Mouse (Mus musculus) midbrain, embryonic 10.5 days (tissue): ENCODE measurements at regions not wholly inside any gene's neighbourhood (a gene's known extent, or its start where the extent isn't known, plus 50 kb on each side); places are given as distances from the start of the nearest gene placed in this dataset.

Source experiments
- DNase-seq: peaks from one replicate; pipeline ENCODE4 v3.0.0-alpha.2; 2017; ENCODE audit warnings: low spot score
- H3K27ac ChIP-seq: fragments of 300-500 bp; sonication (generic); replicated peaks from 2 replicates; pipeline ENCODE4 v1.5.1; 2016; ENCODE audit warnings: mild to moderate bottlenecking
- H3K27me3 ChIP-seq: fragments of 300-500 bp; sonication (generic); 2 replicates; pipeline ENCODE4 v1.6.1; 2016; ENCODE audit warnings: low read depth, mild to moderate bottlenecking; ENCODE audit not compliant: poor library complexity, severe bottlenecking
- H3K36me3 ChIP-seq: fragments of 300-500 bp; sonication (generic); 2 replicates; pipeline ENCODE4 v1.6.1; 2016; ENCODE audit warnings: mild to moderate bottlenecking, moderate library complexity
- H3K4me1 ChIP-seq: fragments of 300-500 bp; sonication (generic); 2 replicates; pipeline ENCODE4 v1.6.1; 2016
- H3K4me3 ChIP-seq: fragments of 300-500 bp; sonication (generic); 2 replicates; pipeline ENCODE4 v1.5.1; 2016; ENCODE audit warnings: mild to moderate bottlenecking, moderate library complexity
- H3K9me3 ChIP-seq: fragments of 300-500 bp; sonication (generic); replicated peaks from 2 replicates; pipeline ENCODE4 v1.6.1; 2016; ENCODE audit warnings: mild to moderate bottlenecking
- WGBS: fragments of 180-500 bp; shearing (Covaris S2); methylation state at CpG from one replicate; pipeline ENCODE4 v1.1.7; 2016; 5-methylcytosine and 5-hydroxymethylcytosine counted together

DNA sequence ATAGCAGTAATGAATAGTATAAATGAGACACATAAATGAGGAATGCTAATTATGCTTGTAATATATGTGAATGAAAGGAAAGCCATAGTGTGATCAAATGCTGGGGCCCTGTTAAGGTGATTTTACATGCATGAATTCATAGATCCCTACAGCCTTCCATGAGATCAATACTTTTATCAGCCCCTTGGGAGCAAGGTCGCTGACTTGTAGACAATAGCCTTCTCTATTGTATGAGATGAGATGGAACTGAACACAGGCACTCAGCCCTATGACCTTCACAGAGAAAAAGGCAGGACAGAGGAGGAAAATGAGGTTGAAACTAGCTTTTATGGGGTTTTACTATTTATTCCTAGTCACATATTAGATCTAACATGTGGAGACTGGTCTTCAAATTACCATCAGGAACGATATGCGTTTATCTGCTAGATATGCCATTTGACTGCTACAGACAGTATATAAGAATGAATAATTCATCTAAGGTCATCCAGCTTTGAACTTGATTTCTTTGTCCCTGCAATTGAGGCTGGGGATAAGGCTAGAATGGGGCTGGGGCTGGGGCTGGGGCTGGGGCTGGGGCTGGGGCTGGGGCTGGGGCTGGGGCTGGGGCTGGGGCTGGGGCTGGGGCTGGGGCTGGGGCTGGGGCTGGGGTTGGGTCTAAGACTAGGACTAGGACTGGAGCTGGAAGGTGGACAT is 1390.0 kb upstream of the Lrrc6 start:
- H3K27ac ChIP-seq = no peak overlapping the region
- WGBS = 77% methylated on average over 3 of the region's 3 CpGs

DNA sequence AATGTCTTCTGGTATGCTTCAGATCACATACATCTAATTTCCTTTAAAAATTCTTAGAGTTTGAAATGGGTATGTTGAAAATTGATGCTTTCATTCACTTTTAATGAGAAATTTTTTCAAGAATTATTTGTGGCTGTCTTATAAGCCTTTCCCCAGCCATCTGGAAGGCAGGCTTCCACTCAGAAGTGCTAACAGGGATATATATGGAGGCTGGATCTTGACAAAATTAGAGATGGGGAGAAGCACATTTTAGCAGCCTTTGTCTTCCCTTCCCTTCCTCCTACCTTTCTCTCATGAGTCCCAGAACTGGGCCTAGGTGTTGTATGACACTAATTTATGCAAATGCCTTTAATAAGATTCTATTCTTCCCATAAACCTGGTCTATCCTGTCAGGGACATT is 1387.8 kb upstream of the Lrrc6 start:
- Histone ChIP-seq H3K4me1 (peaks cover 23% of the 10 kb centered on the region), H3K9me3 (no peaks in the 10 kb centered on the region), H3K27ac (no peak overlapping the region), H3K27me3 (no peaks in the 10 kb centered on the region), H3K4me3 (no peak overlapping the region), H3K36me3 (no peaks in the 10 kb centered on the region)
- DNase-seq = no peak

More for the DNA sequence above, 1390.0 kb upstream of the Lrrc6 start:
- no peaks in the 10 kb centered on the region for H3K27me3 ChIP-seq
- no peaks in the 10 kb centered on the region for H3K36me3 ChIP-seq
- H3K4me3 ChIP-seq = no peak overlapping the region
- DNase-seq = peak; percentile 12
- H3K9me3 ChIP-seq = no peaks in the 10 kb centered on the region
- peaks cover 23% of the 10 kb centered on the region for H3K4me1 ChIP-seq

DNA sequence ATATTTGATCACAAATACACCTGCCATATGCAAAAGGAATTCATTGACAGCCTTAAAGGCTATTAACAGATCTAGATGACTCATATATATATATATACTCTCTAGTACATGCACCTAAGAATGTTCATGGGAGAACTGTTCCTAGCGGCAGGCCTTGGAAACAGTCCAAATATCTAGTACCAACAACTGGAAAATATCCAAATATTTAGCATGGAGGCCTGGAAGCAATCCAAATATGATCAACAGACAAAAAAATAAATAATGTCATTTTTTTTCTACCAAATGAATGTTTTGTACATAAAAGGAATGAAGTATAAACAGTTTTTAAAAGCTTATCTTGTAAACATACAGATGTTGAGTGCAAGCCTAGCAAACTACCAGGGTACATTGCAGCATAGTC is 1354.6 kb upstream of the Lrrc6 start:
- 96% methylated on average over 1 of the region's 1 CpGs for WGBS
- H3K36me3 ChIP-seq = no peaks in the 10 kb centered on the region
- no peaks in the 10 kb centered on the region for H3K9me3 ChIP-seq
- H3K4me1 ChIP-seq = no peaks in the 10 kb centered on the region
- no peak overlapping the region for H3K4me3 ChIP-seq
- H3K27me3 ChIP-seq = no peaks in the 10 kb centered on the region
- H3K27ac ChIP-seq = no peak overlapping the region
- DNase-seq = no peak

DNA sequence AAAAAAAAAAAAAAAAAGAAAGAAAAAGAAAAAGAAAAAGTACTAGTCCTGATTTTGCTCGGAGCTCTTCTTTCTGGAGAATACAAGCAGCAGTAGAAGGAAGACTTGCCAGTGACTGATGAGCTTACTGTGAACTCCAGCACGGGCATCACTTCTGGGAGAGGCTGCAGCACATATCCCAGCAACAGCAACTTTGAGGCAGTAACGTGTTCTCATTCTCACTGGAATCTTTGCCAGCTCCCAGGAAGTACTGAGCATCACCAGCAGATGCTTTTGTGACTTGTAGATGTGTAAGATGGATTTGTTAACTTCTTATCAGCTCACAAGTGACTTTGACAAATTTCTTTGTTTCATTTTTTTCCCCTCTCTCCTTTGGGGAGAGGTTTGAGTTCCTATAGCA is 1349.4 kb upstream of the Lrrc6 start:
- H3K27ac ChIP-seq = no peak overlapping the region
- 83% methylated on average over 3 of the region's 3 CpGs for WGBS
- H3K27me3 ChIP-seq = no peaks in the 10 kb centered on the region
- no peak for DNase-seq
- no peaks in the 10 kb centered on the region for H3K9me3 ChIP-seq
- H3K4me1 ChIP-seq = no peaks in the 10 kb centered on the region
- H3K36me3 ChIP-seq = no peaks in the 10 kb centered on the region
- no peak overlapping the region for H3K4me3 ChIP-seq

DNA sequence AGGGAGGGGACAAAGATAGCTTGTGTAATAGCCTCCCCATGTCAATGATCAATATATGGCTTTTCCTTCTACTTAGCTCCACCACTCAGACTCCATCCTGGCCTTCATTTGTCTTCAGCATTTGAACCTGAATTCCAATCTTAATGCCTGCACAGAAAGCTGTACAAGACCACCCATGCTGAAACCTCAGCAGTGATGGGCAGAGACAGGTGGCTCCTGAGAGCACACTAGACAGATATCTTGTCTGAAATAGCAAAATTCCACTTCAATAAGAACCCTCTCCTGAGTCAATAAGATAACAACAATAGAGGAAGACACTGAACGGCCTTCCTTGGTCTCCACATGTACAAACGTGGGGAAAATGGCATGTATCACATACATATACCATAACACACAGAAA is 1345.0 kb upstream of the Lrrc6 start:
- Histone ChIP-seq H3K4me3 (no peak overlapping the region), H3K36me3 (no peaks in the 10 kb centered on the region), H3K27me3 (no peaks in the 10 kb centered on the region), H3K4me1 (no peaks in the 10 kb centered on the region), H3K27ac (no peak overlapping the region), H3K9me3 (no peaks in the 10 kb centered on the region)
- 89% methylated on average over 2 of the region's 2 CpGs for WGBS
- no peak for DNase-seq

DNA sequence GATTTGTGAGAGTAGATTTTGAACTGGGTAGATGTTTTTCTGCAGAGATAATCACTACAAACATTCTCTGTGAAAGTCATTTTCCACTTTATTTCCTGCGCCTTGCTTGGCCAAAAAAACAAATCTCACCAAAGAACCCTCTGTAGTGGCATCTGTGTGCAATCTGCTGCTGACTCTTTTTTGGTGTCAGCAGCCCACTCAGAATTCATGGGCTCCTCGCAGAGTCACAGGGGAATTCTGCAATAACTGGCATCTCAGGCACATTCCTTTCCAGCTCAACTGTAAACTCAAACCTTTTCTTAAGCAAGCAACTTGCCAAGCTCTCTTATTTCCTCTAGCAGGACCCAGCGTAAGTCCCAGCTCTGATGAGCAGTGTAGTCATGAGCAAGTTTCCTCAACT is 1340.0 kb upstream of the Lrrc6 start:
- H3K27ac ChIP-seq = no peak overlapping the region
- DNase-seq = no peak
- 77% methylated on average over 3 of the region's 3 CpGs for WGBS
- no peak overlapping the region for H3K4me3 ChIP-seq
- no peaks in the 10 kb centered on the region for H3K4me1 ChIP-seq
- no peaks in the 10 kb centered on the region for H3K9me3 ChIP-seq
- no peaks in the 10 kb centered on the region for H3K27me3 ChIP-seq
- H3K36me3 ChIP-seq = no peaks in the 10 kb centered on the region

DNA sequence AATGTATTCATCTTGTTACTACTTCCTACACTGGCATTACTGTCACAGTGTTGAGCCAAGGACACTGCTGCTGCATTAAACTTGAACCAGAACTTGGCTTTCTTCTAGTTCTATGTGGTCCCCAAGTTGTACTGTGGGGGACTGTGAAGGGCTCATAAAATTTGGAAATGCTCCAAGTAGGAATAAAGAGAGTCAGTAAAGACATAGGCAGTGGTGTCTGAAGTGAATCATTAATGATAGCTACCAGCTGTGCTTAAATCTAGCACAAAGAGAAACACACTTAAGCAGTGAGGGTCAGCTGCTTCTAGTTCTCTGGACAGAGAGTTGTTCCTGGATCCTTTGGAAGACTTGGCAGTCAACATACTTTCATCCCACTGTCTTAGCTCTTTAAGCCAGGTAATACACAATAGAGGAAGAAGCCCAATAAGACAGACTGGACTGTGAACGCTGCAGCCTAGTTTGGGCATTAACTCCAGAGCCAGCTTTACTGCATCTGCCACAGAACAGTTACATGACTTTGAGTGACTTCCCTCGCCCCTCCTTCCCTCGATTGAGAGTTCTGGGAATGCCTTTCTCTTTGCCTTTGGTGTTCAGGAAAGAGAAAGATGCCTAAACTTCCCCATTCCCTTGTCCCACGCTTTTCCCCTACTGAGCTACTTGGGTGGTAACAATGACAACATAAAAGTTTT is 1325.2 kb upstream of the Lrrc6 start:
- Histone ChIP-seq H3K9me3 (no peaks in the 10 kb centered on the region), H3K4me1 (no peaks in the 10 kb centered on the region), H3K27me3 (no peaks in the 10 kb centered on the region), H3K4me3 (no peak overlapping the region), H3K27ac (no peak overlapping the region), H3K36me3 (no peaks in the 10 kb centered on the region)
- DNase-seq = no peak
- 87% methylated on average over 4 of the region's 4 CpGs for WGBS

DNA sequence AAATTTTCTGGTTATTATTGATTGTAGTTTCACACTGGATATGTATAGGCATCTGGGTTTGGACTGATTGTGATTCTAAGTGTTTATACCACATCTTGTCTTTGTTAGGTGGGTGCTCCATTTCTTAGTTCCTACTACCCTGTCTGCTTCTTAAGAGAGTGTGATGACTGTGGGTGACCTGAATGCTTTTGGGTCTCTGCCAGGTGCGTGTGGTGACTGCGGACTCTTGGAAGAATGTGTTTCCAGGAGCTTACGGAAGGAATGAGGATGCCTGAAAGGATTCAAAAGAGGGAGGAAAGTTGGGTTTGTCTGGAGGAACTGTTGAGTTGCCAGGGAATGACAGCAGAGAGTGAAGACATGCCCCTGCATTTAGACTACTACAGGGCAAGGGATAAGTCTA is 1322.5 kb upstream of the Lrrc6 start:
- H3K27ac ChIP-seq = no peak overlapping the region
- no peaks in the 10 kb centered on the region for H3K9me3 ChIP-seq
- no peak for DNase-seq
- no peak overlapping the region for H3K4me3 ChIP-seq
- H3K27me3 ChIP-seq = no peaks in the 10 kb centered on the region
- H3K4me1 ChIP-seq = no peaks in the 10 kb centered on the region
- 87% methylated on average over 3 of the region's 3 CpGs for WGBS
- no peaks in the 10 kb centered on the region for H3K36me3 ChIP-seq

DNA sequence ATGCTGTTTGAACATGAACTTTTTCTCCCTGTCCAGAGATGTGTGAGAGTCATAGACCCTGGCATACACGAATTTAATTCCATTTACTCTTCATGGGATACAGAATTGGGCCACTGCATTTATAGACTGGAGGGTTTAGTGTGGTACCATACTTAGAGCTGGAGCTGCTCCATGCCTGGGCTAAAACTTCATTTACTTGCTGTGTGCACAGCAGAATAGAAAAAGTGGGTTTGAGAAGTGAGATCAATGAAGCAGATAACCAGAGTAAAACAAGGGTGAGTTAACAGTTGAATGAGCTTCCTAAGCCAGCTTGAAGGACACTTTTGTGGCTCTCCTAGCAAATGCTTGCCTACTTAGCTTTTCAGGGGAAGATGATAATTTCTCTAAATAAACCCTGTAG is 1299.2 kb upstream of the Lrrc6 start:
- no peak for DNase-seq
- 63% methylated on average over 1 of the region's 1 CpGs for WGBS
- H3K27me3 ChIP-seq = no peaks in the 10 kb centered on the region
- H3K4me3 ChIP-seq = no peak overlapping the region
- no peaks in the 10 kb centered on the region for H3K9me3 ChIP-seq
- no peaks in the 10 kb centered on the region for H3K4me1 ChIP-seq
- H3K27ac ChIP-seq = no peak overlapping the region
- no peaks in the 10 kb centered on the region for H3K36me3 ChIP-seq

DNA sequence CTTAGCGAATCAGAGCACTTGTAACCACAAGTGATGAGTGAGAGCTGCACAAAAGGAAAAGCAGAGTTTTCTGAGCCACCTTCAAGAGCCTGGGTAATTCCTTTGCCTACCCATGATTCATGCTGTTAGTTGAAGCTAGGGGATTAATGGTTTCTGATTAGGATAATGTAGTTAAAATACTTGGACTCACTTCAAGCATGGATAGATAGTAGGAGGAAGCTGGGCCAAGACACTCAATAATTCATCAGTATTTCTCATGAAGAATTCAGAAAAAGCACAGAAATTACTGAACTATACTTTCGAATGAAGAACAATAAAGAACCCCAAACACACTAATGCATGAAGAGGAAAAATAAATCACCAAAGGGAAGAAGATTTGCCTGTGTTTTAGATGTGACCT is 1294.9 kb upstream of the Lrrc6 start:
- H3K4me3 ChIP-seq = no peak overlapping the region
- H3K36me3 ChIP-seq = no peaks in the 10 kb centered on the region
- H3K27me3 ChIP-seq = no peaks in the 10 kb centered on the region
- H3K4me1 ChIP-seq = no peaks in the 10 kb centered on the region
- no peak overlapping the region for H3K27ac ChIP-seq
- WGBS = 86% methylated on average over 2 of the region's 2 CpGs
- no peak for DNase-seq
- H3K9me3 ChIP-seq = no peaks in the 10 kb centered on the region

DNA sequence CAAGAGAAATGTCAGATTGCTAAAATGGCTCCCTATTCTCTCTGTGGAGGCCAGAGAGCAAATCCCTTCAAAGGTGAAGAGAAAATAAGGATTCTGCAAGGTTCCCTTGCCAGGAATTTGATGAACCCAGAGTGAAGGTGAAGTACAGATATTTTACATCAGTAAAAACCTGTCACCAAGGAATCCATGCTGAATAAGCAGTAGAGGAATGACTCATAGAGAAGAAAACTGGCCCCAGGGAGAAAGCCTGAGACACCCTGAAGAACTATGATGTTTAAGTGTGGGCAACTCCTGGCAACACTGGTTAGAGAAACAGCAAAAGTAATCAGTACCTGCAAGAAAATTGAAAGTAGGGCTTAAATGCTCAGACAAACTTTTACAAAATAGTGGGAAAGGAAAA is 1292.1 kb upstream of the Lrrc6 start:
- H3K9me3 ChIP-seq = no peaks in the 10 kb centered on the region
- H3K4me3 ChIP-seq = no peak overlapping the region
- H3K4me1 ChIP-seq = no peaks in the 10 kb centered on the region; the same call in 1 of the 2 replicates
- no peak overlapping the region for H3K27ac ChIP-seq
- H3K27me3 ChIP-seq = no peaks in the 10 kb centered on the region
- DNase-seq = no peak
- no peaks in the 10 kb centered on the region for H3K36me3 ChIP-seq

DNA sequence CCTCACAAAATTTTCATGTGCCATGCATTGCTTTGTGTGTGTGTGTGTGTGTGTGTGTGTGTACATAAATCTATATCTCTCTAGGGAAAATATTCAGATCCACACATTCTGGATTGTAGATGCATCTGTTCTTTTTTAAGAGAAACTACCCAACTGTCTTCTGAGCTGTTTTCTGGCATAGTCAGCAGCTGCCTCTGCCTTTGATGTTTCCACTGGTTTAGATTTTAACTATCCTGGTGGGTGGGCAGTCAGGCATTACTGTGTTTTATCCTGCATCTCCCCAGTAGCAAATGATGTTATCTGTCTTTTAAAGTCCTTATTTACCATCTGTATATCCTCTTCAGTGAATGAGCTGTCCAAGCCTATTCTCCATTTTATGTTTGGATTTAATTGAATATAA is 1287.9 kb upstream of the Lrrc6 start:
- Histone ChIP-seq H3K4me1 (no peaks in the 10 kb centered on the region; the same call in 1 of the 2 replicates), H3K36me3 (no peaks in the 10 kb centered on the region)

DNA sequence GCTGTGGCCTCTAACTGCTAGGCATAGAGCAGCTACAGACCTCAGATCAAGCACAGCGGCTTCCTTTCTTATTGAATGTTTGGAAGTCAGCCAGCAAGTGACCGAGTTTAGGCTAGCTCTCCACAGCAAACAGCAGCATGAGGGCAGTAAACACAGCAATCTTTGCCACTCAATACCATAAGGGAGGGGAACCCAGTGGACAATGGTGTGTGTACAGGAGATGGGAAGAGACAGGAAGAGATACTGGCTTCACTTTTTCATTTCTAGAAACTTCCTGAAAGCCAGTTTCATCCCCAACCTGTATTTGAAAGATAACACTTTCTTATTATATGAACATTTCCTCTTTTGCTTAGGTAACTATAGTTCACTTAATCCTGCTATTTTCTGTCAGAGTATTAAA is 1284.9 kb upstream of the Lrrc6 start:
- H3K4me3 ChIP-seq = no peak overlapping the region
- no peak for DNase-seq
- H3K9me3 ChIP-seq = no peaks in the 10 kb centered on the region
- no peaks in the 10 kb centered on the region for H3K36me3 ChIP-seq
- H3K27ac ChIP-seq = no peak overlapping the region
- no peaks in the 10 kb centered on the region; the same call in 1 of the 2 replicates for H3K4me1 ChIP-seq
- 81% methylated on average over 2 of the region's 2 CpGs for WGBS
- no peaks in the 10 kb centered on the region for H3K27me3 ChIP-seq

More for the DNA sequence above, 1287.9 kb upstream of the Lrrc6 start:
- Histone ChIP-seq H3K4me3 (no peak overlapping the region), H3K9me3 (no peaks in the 10 kb centered on the region), H3K27ac (no peak overlapping the region), H3K27me3 (no peaks in the 10 kb centered on the region)
- no peak for DNase-seq
